Mouse (Mus musculus): ENCODE data around the gene Fra10ac1. TPM values are rescaled to one million over a fixed set of nuclear protein-coding genes. Genes with fewer than 3 reads are reported as not detected.

The Fra10ac1 gene
- polyA plus RNA-seq, 1 experiment from 2014 or later: 33.7 TPM

DNA sequence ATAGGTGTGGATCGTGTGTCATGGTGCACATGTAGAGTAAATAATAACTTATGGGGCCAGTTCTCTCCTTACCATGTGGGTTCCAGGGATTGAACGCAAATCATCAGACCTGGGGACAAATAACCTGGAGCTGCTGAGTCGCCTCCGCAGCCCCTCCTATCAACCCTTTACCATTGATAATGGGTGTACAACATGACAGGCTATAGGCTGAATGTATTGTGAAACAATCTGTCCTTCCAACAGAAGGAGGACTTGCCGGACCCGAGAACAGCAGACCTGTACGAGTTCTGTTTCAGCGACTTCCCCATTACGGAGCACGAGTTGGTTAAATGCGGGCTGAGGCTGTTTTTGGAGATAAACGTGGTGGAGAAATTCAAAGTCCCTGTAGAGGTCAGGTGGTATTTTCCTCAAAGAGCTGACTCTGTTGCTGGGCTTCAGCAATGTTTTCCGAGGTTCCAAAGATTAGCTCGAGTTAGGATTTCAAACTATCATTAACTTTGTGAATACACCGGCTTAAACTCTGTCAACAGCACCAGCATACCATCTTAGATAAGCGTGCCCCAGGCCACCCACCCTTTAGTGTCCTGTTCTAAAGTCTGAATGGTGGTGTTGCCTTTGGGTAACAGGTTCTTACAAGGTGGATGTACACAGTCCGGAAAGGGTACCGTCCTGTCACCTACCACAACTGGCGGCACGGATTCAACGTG is 62.2 kb downstream of the Fra10ac1 start:
- Histone ChIP-seq H3K4me3 (replicated peaks) (no peak overlapping the region), H3K4me1 (no peaks in the 10 kb centered on the region), H3K9ac (no peak overlapping the region), H3K9me3 (no peaks in the 10 kb centered on the region), H3K36me3 (no peaks in the 10 kb centered on the region), H3K27me3 (replicated peaks) (no peaks in the 10 kb centered on the region), H3K4me2 (no peak overlapping the region), H3K27ac (no peak overlapping the region)
- ATAC-seq (ENCODE audit: insufficient read depth, low FRiP score, low read depth): no peak
- WGBS: 66% methylated on average over 21 of the region's 21 CpGs

DNA sequence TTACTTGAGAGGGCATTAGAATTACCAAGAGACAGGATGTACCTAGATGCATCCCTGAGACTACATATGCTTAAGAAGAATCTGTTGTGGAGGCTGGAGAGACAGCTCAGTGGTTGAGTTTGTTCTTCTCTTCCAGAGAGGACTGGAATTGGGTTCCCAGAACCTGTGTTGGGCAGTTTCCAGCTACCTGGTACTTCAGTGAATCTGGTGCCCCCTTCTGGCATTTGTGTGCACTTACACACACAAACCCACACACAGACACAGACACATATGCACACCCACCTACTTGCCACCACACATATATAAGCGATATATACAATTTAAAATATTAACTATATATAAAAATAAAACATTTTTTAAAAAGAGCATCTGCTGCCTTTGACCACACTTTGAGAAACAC is 67.7 kb downstream of the Fra10ac1 start:
- Histone ChIP-seq H3K36me3 (no peaks in the 10 kb centered on the region), H3K4me3 (replicated peaks) (no peak overlapping the region), H3K9ac (no peak overlapping the region), H3K27ac (no peak overlapping the region), H3K9me3 (no peaks in the 10 kb centered on the region), H3K27me3 (replicated peaks) (no peaks in the 10 kb centered on the region), H3K4me1 (no peaks in the 10 kb centered on the region), H3K4me2 (no peak overlapping the region)
- no peak for ATAC-seq (ENCODE audit: insufficient read depth, low FRiP score, low read depth)
- 100% methylated on average over 1 of the region's 1 CpGs for WGBS

- H3K27ac ChIP-seq: no peak overlapping the region
- 75% methylated on average over 4 of the region's 4 CpGs for WGBS
- no peaks in the 10 kb centered on the region for H3K4me1 ChIP-seq
- H3K4me3 ChIP-seq (replicated peaks): no peak overlapping the region
- H3K9ac ChIP-seq: no peak overlapping the region
- H3K9me3 ChIP-seq: no peaks in the 10 kb centered on the region
- H3K4me2 ChIP-seq: no peak overlapping the region
- no peaks in the 10 kb centered on the region for H3K27me3 ChIP-seq (replicated peaks)
- no peak for ATAC-seq (ENCODE audit: insufficient read depth, low FRiP score, low read depth)
- H3K36me3 ChIP-seq: no peaks in the 10 kb centered on the region
Measured at GRCm38 (mm10) chr19:38143540-38144271, 80.2 kb downstream of the Fra10ac1 start.

Other genes starting within 250 kb of the Fra10ac1 start
- 14.1 and 15.9 TPM in 2 replicates for gene Myof, start 180.6 kb downstream of the Fra10ac1 start, polyA plus RNA-seq (2015; fragmentation: Nextera tagmentation; extraction: Ambion mirVana)
- 25.9 and 26.7 TPM in 2 replicates for gene Cep55, start 169.1 kb downstream of the Fra10ac1 start, polyA plus RNA-seq (2015; fragmentation: Nextera tagmentation; extraction: Ambion mirVana)
- 5.3 and 7.0 TPM in 2 replicates for gene Ffar4, start 127.1 kb downstream of the Fra10ac1 start, polyA plus RNA-seq (2015; fragmentation: Nextera tagmentation; extraction: Ambion mirVana)
- gene Rbp4, start 98.9 kb downstream of the Fra10ac1 start, polyA plus RNA-seq (2015; fragmentation: Nextera tagmentation; extraction: Ambion mirVana): 102 and 206 TPM in 2 replicates
- gene Pde6c, start 91.4 kb downstream of the Fra10ac1 start, polyA plus RNA-seq (2015; fragmentation: Nextera tagmentation; extraction: Ambion mirVana): 0.57 and 0.71 TPM in 2 replicates
- gene Lgi1, start 40.4 kb upstream of the Fra10ac1 start, polyA plus RNA-seq (2015; fragmentation: Nextera tagmentation; extraction: Ambion mirVana): 0.92 and 1.1 TPM in 2 replicates
- 10.4 and 11.0 TPM in 2 replicates for gene Slc35g1, start 171.8 kb upstream of the Fra10ac1 start, polyA plus RNA-seq (2015; fragmentation: Nextera tagmentation; extraction: Ambion mirVana)